Mouse (Mus musculus): ENCODE data around the gene Gm28043. TPM values are rescaled to one million over a fixed set of nuclear protein-coding genes. Genes with fewer than 3 reads are reported as not detected.

The Gm28043 gene
- total RNA-seq, 2 experiments from 2014 or later: 0.94 to 7.5 TPM

- ATAC-seq (replicated peaks; ENCODE audit: poor library complexity): no peak
These were observed 63.9 kb downstream of the Gm28043 start for GRCm38 (mm10) chr17:29678526-29678925.

GRCm38 (mm10) chr17:29679038-29679767 lies 64.5 kb downstream of the Gm28043 start:
- ATAC-seq (replicated peaks; ENCODE audit: poor library complexity): no peak

GRCm38 (mm10) chr17:29680174-29680573 lies 65.5 kb downstream of the Gm28043 start:
- ATAC-seq (replicated peaks; ENCODE audit: poor library complexity): no peak

GRCm38 (mm10) chr17:29680921-29681320 lies 66.2 kb downstream of the Gm28043 start:
- ATAC-seq (replicated peaks; ENCODE audit: poor library complexity): no peak

- ATAC-seq (replicated peaks; ENCODE audit: poor library complexity): no peak
These were observed 67.0 kb downstream of the Gm28043 start for GRCm38 (mm10) chr17:29681669-29682068.

GRCm38 (mm10) chr17:29682261-29682660 lies 67.6 kb downstream of the Gm28043 start:
- no peak for ATAC-seq (replicated peaks; ENCODE audit: poor library complexity)

- ATAC-seq (replicated peaks; ENCODE audit: poor library complexity): no peak
These were observed 68.5 kb downstream of the Gm28043 start for GRCm38 (mm10) chr17:29683127-29683526.

- ATAC-seq (replicated peaks; ENCODE audit: poor library complexity): peak; percentile 49
These were observed 69.6 kb downstream of the Gm28043 start for GRCm38 (mm10) chr17:29684275-29684674.

- peak; percentile 58 for ATAC-seq (replicated peaks; ENCODE audit: poor library complexity)
These were observed 72.1 kb downstream of the Gm28043 start for GRCm38 (mm10) chr17:29686771-29687170.

GRCm38 (mm10) chr17:29687373-29687772 lies 72.7 kb downstream of the Gm28043 start:
- ATAC-seq (replicated peaks; ENCODE audit: poor library complexity): no peak

GRCm38 (mm10) chr17:29688610-29689009 lies 73.9 kb downstream of the Gm28043 start:
- ATAC-seq (replicated peaks; ENCODE audit: poor library complexity): no peak

- 0 out of 2 replicates have a peak, but pooled peaks have one; percentile 21 for ATAC-seq (replicated peaks; ENCODE audit: poor library complexity)
These were observed 75.6 kb downstream of the Gm28043 start for GRCm38 (mm10) chr17:29690257-29690656.

- no peak for ATAC-seq (replicated peaks; ENCODE audit: poor library complexity)
These were observed 78.2 kb downstream of the Gm28043 start for GRCm38 (mm10) chr17:29692827-29693226.

- ATAC-seq (replicated peaks; ENCODE audit: poor library complexity): no peak
These were observed 78.9 kb downstream of the Gm28043 start for GRCm38 (mm10) chr17:29693571-29693970.

GRCm38 (mm10) chr17:29694516-29694915 lies 79.8 kb downstream of the Gm28043 start:
- ATAC-seq (replicated peaks; ENCODE audit: poor library complexity): no peak

- no peak for ATAC-seq (replicated peaks; ENCODE audit: poor library complexity)
These were observed 82.3 kb downstream of the Gm28043 start for GRCm38 (mm10) chr17:29696940-29697339.

GRCm38 (mm10) chr17:29698421-29698820 lies 83.7 kb downstream of the Gm28043 start:
- no peak for ATAC-seq (replicated peaks; ENCODE audit: poor library complexity)

- ATAC-seq (replicated peaks; ENCODE audit: poor library complexity): no peak
These were observed 85.9 kb downstream of the Gm28043 start for GRCm38 (mm10) chr17:29700573-29700972.

- ATAC-seq (replicated peaks; ENCODE audit: poor library complexity): peak; percentile 54
These were observed 88.4 kb downstream of the Gm28043 start for GRCm38 (mm10) chr17:29702938-29703710.

GRCm38 (mm10) chr17:29704781-29705180 lies 90.1 kb downstream of the Gm28043 start:
- peak; percentile 68 for ATAC-seq (replicated peaks; ENCODE audit: poor library complexity)

GRCm38 (mm10) chr17:29705881-29706280 lies 91.2 kb downstream of the Gm28043 start:
- ATAC-seq (replicated peaks; ENCODE audit: poor library complexity): no peak

- ATAC-seq (replicated peaks; ENCODE audit: poor library complexity): no peak
These were observed 92.4 kb downstream of the Gm28043 start for GRCm38 (mm10) chr17:29706981-29707545.
